Mouse (Mus musculus) ES-E14 (cell line): ENCODE measurements around the gene Cux1. TPM values are rescaled to one million over a fixed set of nuclear protein-coding genes. Genes with fewer than 3 reads are reported as not detected.

ENCODE experiments used
- DNase-seq: peaks from one replicate; pipeline ENCODE4 v3.0.0-alpha.2; 2013; ENCODE audit warnings: low read depth, low spot score
- H3K27ac ChIP-seq: 2 replicates; pipeline ENCODE4 v1.5.1; 2012; ENCODE audit warnings: low read depth, mild to moderate bottlenecking, low read length, moderate library complexity, mixed read lengths; ENCODE audit not compliant: poor library complexity, insufficient read depth, severe bottlenecking
- H3K36me3 ChIP-seq: 2 replicates; pipeline ENCODE4 v1.6.1; 2012; ENCODE audit warnings: mild to moderate bottlenecking, low read length, moderate library complexity, mixed read lengths; ENCODE audit not compliant: control insufficient read depth, poor library complexity, insufficient read depth, severe bottlenecking
- H3K4me1 ChIP-seq, 2 experiments: fragments of 150-350 bp in 1 of 2; sonication (generic) in 1 of 2; 2 replicates each; pipeline ENCODE4 v1.6.1; 2012; ENCODE audit warnings: low read length in 2 of 2, mild to moderate bottlenecking in 1 of 2, mixed read lengths in 1 of 2; ENCODE audit not compliant: control insufficient read depth in 2 of 2, insufficient read depth in 2 of 2, poor library complexity in 1 of 2
- H3K4me3 ChIP-seq, 2 experiments: fragments of 150-350 bp in 1 of 2; sonication (generic) in 1 of 2; 2 replicates each; pipeline ENCODE4 v1.5.1; 2012; ENCODE audit warnings: low read length in 2 of 2, low read depth in 1 of 2, mild to moderate bottlenecking in 1 of 2, mixed read lengths in 1 of 2; ENCODE audit not compliant: insufficient read depth in 1 of 2, poor library complexity in 1 of 2, severe bottlenecking in 1 of 2
- H3K9ac ChIP-seq: 2 replicates; pipeline ENCODE4 v1.6.1; 2012; ENCODE audit warnings: low read depth, mild to moderate bottlenecking, low read length, mixed read lengths; ENCODE audit not compliant: poor library complexity, insufficient read depth, severe bottlenecking
- H3K9me3 ChIP-seq: fragments of 150-350 bp; sonication (generic); 2 replicates; pipeline ENCODE4 v1.6.1; 2012; ENCODE audit warnings: low read depth, mild to moderate bottlenecking, low read length; ENCODE audit not compliant: control insufficient read depth, insufficient read depth
- CHD2 ChIP-seq: IDR thresholded peaks from 2 replicates; pipeline ENCODE4 v1.6.1; 2014; ENCODE audit warnings: mild to moderate bottlenecking, low read depth, low read length, inconsistent platforms
- HCFC1 ChIP-seq: IDR thresholded peaks from 2 replicates; pipeline ENCODE4 v1.6.1; 2012; ENCODE audit warnings: low read length, inconsistent platforms, borderline replicate concordance; ENCODE audit not compliant: insufficient read depth
- MAFK ChIP-seq: IDR thresholded peaks from 2 replicates; pipeline ENCODE4 v1.6.1; 2014; ENCODE audit warnings: mild to moderate bottlenecking, low read depth, low read length, inconsistent platforms; ENCODE audit not compliant: insufficient read depth
- ZC3H11A ChIP-seq: IDR thresholded peaks from 2 replicates; pipeline ENCODE4 v1.6.1; 2012; ENCODE audit warnings: low read depth, mild to moderate bottlenecking, inconsistent platforms, low read length, borderline replicate concordance
- ZNF384 ChIP-seq: IDR thresholded peaks from 2 replicates; pipeline ENCODE4 v1.6.1; 2012; ENCODE audit warnings: low read depth, low read length, inconsistent platforms
- in situ Hi-C, 2 experiments: fragments of 600-800 bp; cut with MboI; formaldehyde crosslinking; loops; one replicate each; pipeline ENCODE4 v1.15.1; 2025; ENCODE audit warnings: low sequenced_read_pairs in 2 of 2, inconsistent platforms in 1 of 2; ENCODE audit not compliant: unreplicated experiment in 2 of 2
- total RNA-seq: library from RNA; depleted of rRNA; stranded (reverse); fragments of 300-350 nt; gene quantifications from 2 replicates; pipeline ENCODE4 v1.2.3, GENCODE M21; 2012

The Cux1 gene
- total RNA-seq, 1 experiment: 23.6 TPM

- in situ Hi-C loops: no loop called here
- peaks cover 4% of the 10 kb centered on the region; the same call in 1 of the 2 replicates for H3K36me3 ChIP-seq
- TF ChIP-seq CHD2 (no peak), HCFC1 (no peak), ZNF384 (no peak), MAFK (no peak), ZC3H11A (no peak)
- H3K4me1 ChIP-seq: peaks cover 5 to 11% of the 10 kb centered on the region in 2 experiments; a peak in 3 of 4 replicates
- no peak for DNase-seq
- no peak overlapping the region for H3K9ac ChIP-seq
- no peak overlapping the region for H3K27ac ChIP-seq
- no peak overlapping the region for H3K4me3 ChIP-seq
- H3K9me3 ChIP-seq: no peaks in the 10 kb centered on the region
Observed at GRCm38 (mm10) chr5:136469301-136469700, 98.0 kb downstream of the Cux1 start.

- no peak overlapping the region for H3K4me3 ChIP-seq
- no peaks in the 10 kb centered on the region for H3K9me3 ChIP-seq
- no peak for DNase-seq
- peaks cover 5 to 13% of the 10 kb centered on the region in 2 experiments; a peak in 3 of 4 replicates for H3K4me1 ChIP-seq
- no peak overlapping the region for H3K9ac ChIP-seq
- in situ Hi-C loops: no loop called here
- no peak for TF ChIP-seq ZC3H11A
- TF ChIP-seq HCFC1: no peak
- TF ChIP-seq MAFK: no peak
- TF ChIP-seq ZNF384: no peak
- TF ChIP-seq CHD2: no peak
- no peak overlapping the region for H3K27ac ChIP-seq
- H3K36me3 ChIP-seq: peaks cover 4% of the 10 kb centered on the region; the same call in 1 of the 2 replicates
Observed at GRCm38 (mm10) chr5:136467360-136467999, 99.8 kb downstream of the Cux1 start.

- peaks cover 5 to 13% of the 10 kb centered on the region in 2 experiments; a peak in 3 of 4 replicates for H3K4me1 ChIP-seq
- in situ Hi-C loops: no loop called here
- TF ChIP-seq CHD2 (no peak), MAFK (no peak), ZNF384 (peak; percentile 76; the same call in 1 of the 2 replicates)
- no peak overlapping the region for H3K4me3 ChIP-seq
- H3K9ac ChIP-seq: no peak overlapping the region
- H3K27ac ChIP-seq: no peak overlapping the region
- H3K36me3 ChIP-seq: peaks cover 4% of the 10 kb centered on the region; the same call in 1 of the 2 replicates
- DNase-seq: no peak
- no peaks in the 10 kb centered on the region for H3K9me3 ChIP-seq
Observed at GRCm38 (mm10) chr5:136465770-136466406, 101.4 kb downstream of the Cux1 start.

GRCm38 (mm10) chr5:136465366-136465765 lies 101.9 kb downstream of the Cux1 start:
- DNase-seq: no peak
- no peak overlapping the region for H3K9ac ChIP-seq
- no peak overlapping the region for H3K4me3 ChIP-seq
- TF ChIP-seq ZC3H11A: no peak
- TF ChIP-seq MAFK: no peak
- no peak for TF ChIP-seq ZNF384
- TF ChIP-seq CHD2: no peak
- no peak for TF ChIP-seq HCFC1
- peaks cover 4% of the 10 kb centered on the region; the same call in 1 of the 2 replicates for H3K36me3 ChIP-seq
- in situ Hi-C loops: no loop called here
- no peaks in the 10 kb centered on the region for H3K9me3 ChIP-seq
- no peak overlapping the region for H3K27ac ChIP-seq
- H3K4me1 ChIP-seq: peaks cover 5 to 10% of the 10 kb centered on the region in 2 experiments; a peak in 3 of 4 replicates
